Mouse (Mus musculus) A20 (cell line): ENCODE results near the gene Tceanc2.

Experiments used
- DNase-seq: peaks from one replicate; pipeline ENCODE4 v3.0.0-alpha.2; 2011; ENCODE audit warnings: low read depth, low spot score

The Tceanc2 gene

DNA sequence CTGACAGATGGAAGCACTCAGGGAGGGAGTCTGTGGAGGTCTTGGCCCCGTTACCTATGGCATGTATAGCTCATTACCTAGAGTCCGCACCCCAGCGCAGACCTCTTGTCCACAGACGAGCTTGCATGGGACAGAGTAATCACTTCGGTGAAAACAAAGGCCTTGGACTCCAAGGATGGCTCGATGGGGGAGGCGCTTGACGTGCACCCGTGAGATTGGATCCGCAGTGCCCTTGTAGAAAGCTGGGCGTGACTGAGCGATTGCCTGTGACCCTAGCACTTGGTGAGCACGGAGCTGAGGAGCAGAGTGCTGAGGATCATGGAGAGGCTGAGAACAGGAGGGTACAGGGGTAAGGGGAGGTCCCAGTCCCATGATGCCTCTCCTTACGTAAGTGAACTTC, 87.2 kb downstream of the Tceanc2 start:
- DNase-seq = no peak

DNA sequence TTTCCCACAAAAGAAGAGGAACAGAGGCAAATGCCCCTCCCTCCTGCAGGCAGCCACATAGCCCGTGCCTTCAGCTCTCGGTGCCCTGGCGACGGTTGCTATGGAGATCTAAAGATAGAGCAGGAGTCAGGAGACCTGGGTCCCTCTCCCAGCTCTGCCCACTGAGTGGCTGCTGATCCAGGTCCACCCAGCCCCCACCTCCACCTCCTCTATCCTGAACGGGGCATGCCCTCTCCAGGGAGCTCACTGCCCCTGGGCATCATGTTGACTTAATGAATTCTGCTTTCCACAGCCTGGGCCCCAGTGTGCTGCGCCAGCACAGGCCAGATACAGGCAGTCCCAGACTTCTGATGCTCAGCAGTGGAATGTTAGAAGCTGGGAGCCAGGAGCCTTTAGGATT, 94.1 kb downstream of the Tceanc2 start:
- DNase-seq = no peak

DNA sequence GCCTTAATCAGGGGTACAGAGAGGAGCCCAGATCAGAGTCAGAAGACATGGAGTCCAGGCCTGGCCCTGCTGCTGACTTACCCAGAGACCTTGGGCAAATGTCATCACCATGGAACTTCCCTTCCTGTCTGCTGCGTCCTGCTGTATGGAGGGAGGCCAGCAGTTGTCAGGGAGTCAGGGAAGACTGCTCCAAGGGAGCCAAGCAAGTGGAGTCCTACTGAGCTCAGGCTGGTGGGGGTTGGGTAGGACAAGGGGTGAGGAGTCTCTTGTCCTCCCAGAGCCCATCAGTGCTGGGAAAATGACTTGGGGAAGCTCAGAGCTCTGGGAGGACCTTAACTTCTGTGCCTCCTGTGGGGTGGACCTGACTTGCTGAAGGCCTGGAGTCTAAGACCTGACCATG, 94.6 kb downstream of the Tceanc2 start:
- DNase-seq = no peak
